Mouse (Mus musculus) limb, embryonic 11.5 days (tissue): ENCODE measurements around the gene 1700016K19Rik. TPM values are rescaled to one million over a fixed set of nuclear protein-coding genes. Genes with fewer than 3 reads are reported as not detected.

Source experiments
- ATAC-seq: fragments of 200-750 bp; cut with Nextera tagmentation; 2 replicates; pipeline ENCODE4 v1.8.0; 2017; ENCODE audit warnings: low read depth; ENCODE audit not compliant: insufficient number of reproducible peaks, low FRiP score, low TSS enrichment
- DNase-seq: peaks from one replicate; pipeline ENCODE4 v3.0.0-alpha.2; 2015; ENCODE audit warnings: low spot score
- H3K27ac ChIP-seq: fragments of 300-500 bp; sonication (generic); replicated peaks from 2 replicates; pipeline ENCODE4 v1.5.1; 2014; ENCODE audit warnings: low read depth, mild to moderate bottlenecking, low read length
- H3K27me3 ChIP-seq: fragments of 300-500 bp; sonication (generic); 2 replicates; pipeline ENCODE4 v1.6.1; 2014; ENCODE audit warnings: mild to moderate bottlenecking, low read length, mixed read lengths; ENCODE audit not compliant: control insufficient read depth, insufficient read depth
- H3K36me3 ChIP-seq: fragments of 300-500 bp; sonication (generic); 2 replicates; pipeline ENCODE4 v1.6.1; 2014; ENCODE audit warnings: mild to moderate bottlenecking, low read length, moderate library complexity, mixed read lengths; ENCODE audit not compliant: control insufficient read depth, insufficient read depth
- H3K4me1 ChIP-seq: fragments of 300-500 bp; sonication (generic); 2 replicates; pipeline ENCODE4 v1.6.1; 2014; ENCODE audit warnings: low read length, mixed read lengths; ENCODE audit not compliant: control insufficient read depth, insufficient read depth
- H3K4me2 ChIP-seq: fragments of 300-500 bp; sonication (generic); 2 replicates; pipeline ENCODE4 v1.6.1; 2014; ENCODE audit warnings: low read depth, mild to moderate bottlenecking, moderate library complexity; ENCODE audit not compliant: severe bottlenecking
- H3K4me3 ChIP-seq: fragments of 300-500 bp; sonication (generic); 2 replicates; pipeline ENCODE4 v1.5.1; 2014; ENCODE audit warnings: low read depth, low read length
- H3K9ac ChIP-seq: fragments of 300-500 bp; sonication (generic); 2 replicates; pipeline ENCODE4 v1.6.1; 2014; ENCODE audit warnings: mild to moderate bottlenecking, low read length
- H3K9me3 ChIP-seq: fragments of 300-500 bp; sonication (generic); 2 replicates; pipeline ENCODE4 v1.6.1; 2016; ENCODE audit warnings: low read length; ENCODE audit not compliant: control insufficient read depth
- WGBS: fragments of 180-500 bp; shearing (Covaris S2); extraction: QIAGEN DNeasy Blood & Tissue Kit; methylation state at CpG from one replicate; pipeline ENCODE4 v1.1.7; 2014; 5-methylcytosine and 5-hydroxymethylcytosine counted together
- polyA plus RNA-seq: library from polyadenylated mRNA; unstranded; fragments of >200 nt; fragmentation: Nextera tagmentation; extraction: Ambion mirVana; gene quantifications from 2 replicates; pipeline ENCODE4 v1.2.1, GENCODE M21; 2014

Gene 1700016K19Rik
- polyA plus RNA-seq, 1 experiment from 2014 or later: 0.16 TPM

DNA sequence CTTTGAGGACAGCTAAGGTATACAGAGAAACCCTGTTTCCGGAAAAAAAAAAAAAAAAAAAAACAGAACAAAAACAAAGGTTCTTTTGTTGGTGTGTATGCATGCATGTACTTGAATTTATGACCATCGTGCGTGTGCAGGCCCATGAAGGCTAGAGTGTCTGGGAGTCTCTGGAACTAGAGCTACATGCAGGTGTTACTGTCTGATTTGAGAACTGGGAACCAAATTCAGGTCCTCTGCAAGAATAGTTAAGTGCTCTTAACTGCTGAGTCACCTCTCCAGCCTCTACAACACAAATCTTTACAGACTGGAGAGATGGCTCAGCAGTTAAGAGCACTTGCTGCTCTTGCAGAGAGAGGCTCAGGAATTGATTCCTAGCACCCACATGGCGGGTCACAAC, 16.1 kb downstream of the 1700016K19Rik start:
- Histone ChIP-seq H3K27me3 (no peaks in the 10 kb centered on the region), H3K36me3 (no peaks in the 10 kb centered on the region), H3K4me2 (no peak overlapping the region), H3K4me3 (no peak overlapping the region), H3K4me1 (no peaks in the 10 kb centered on the region), H3K27ac (no peak overlapping the region), H3K9ac (no peak overlapping the region), H3K9me3 (no peaks in the 10 kb centered on the region)
- ATAC-seq (no peak), DNase-seq (no peak)
- 80% methylated on average over 4 of the region's 4 CpGs for WGBS

- H3K4me3 ChIP-seq: no peak overlapping the region
Observed at GRCm38 (mm10) chr11:76019879-76020278, 20.2 kb downstream of the 1700016K19Rik start.

GRCm38 (mm10) chr11:76020916-76021315, 21.2 kb downstream of the 1700016K19Rik start:
- H3K27ac ChIP-seq: no peak overlapping the region
- no peak overlapping the region for H3K4me3 ChIP-seq
- no peak overlapping the region for H3K4me2 ChIP-seq
- H3K4me1 ChIP-seq: peaks cover 4% of the 10 kb centered on the region; the same call in 1 of the 2 replicates
- no peaks in the 10 kb centered on the region for H3K27me3 ChIP-seq
- no peaks in the 10 kb centered on the region for H3K9me3 ChIP-seq
- 76% methylated on average over 9 of the region's 9 CpGs for WGBS
- H3K9ac ChIP-seq: no peak overlapping the region
- no peaks in the 10 kb centered on the region for H3K36me3 ChIP-seq
- ATAC-seq (no peak), DNase-seq (no peak)

More at GRCm38 (mm10) chr11:76019879-76020278, 20.2 kb downstream of the 1700016K19Rik start:
- H3K27me3 ChIP-seq: no peaks in the 10 kb centered on the region
- WGBS: 82% methylated on average over 4 of the region's 4 CpGs
- no peak overlapping the region for H3K9ac ChIP-seq
- H3K4me1 ChIP-seq: no peaks in the 10 kb centered on the region
- H3K4me2 ChIP-seq: no peak overlapping the region
- no peaks in the 10 kb centered on the region for H3K36me3 ChIP-seq
- H3K9me3 ChIP-seq: no peaks in the 10 kb centered on the region
- ATAC-seq (no peak), DNase-seq (no peak)
- H3K27ac ChIP-seq: no peak overlapping the region

- H3K9me3 ChIP-seq: no peaks in the 10 kb centered on the region
- no peaks in the 10 kb centered on the region for H3K36me3 ChIP-seq
- ATAC-seq (no peak), DNase-seq (no peak)
- no peak overlapping the region for H3K4me3 ChIP-seq
- no peak overlapping the region for H3K27ac ChIP-seq
- peak overlapping the region; percentile 91 for H3K4me2 ChIP-seq
- 74% methylated on average over 7 of the region's 7 CpGs for WGBS
- H3K27me3 ChIP-seq: no peaks in the 10 kb centered on the region
- peaks cover 16% of the 10 kb centered on the region; the same call in 1 of the 2 replicates for H3K4me1 ChIP-seq
- no peak overlapping the region for H3K9ac ChIP-seq
Observed at GRCm38 (mm10) chr11:76025080-76025583, 25.4 kb downstream of the 1700016K19Rik start.

DNA sequence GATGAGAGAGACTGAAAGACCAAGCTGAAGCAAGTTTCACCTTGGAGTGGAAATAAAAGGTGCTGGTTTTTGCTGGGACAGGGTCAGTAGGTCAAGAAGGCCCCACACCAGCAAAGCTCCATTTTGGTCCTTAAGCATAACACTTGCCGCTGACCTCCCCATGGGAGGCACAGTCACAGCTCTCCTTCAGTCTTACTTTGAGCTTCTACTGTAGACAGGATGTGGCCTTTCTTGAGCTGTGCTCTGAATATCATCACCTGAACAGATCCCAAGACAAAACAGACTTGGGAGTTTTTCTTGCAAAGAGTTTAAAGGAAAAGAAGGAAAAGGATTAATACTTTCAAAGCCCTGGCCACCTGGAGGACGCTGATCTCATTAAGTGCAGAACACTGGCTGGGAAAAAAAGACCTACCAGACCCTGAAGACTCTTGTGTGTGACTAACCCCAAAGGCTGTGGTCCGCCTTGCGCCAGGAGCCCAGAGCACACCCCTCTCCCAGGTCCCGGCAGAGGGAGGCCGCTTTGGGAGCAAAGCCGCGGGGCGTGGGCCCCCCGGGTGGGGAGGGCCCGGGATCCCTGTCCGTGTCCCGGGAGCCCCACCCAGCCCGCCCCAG, 26.9 kb downstream of the 1700016K19Rik start:
- Histone ChIP-seq H3K36me3 (no peaks in the 10 kb centered on the region), H3K4me2 (peak overlapping the region; percentile 91), H3K27ac (peak overlapping the region; percentile 48; the same call in 1 of the 2 replicates), H3K27me3 (no peaks in the 10 kb centered on the region), H3K4me3 (peak overlapping the region; percentile 63), H3K9ac (peak overlapping the region; percentile 65), H3K9me3 (no peaks in the 10 kb centered on the region), H3K4me1 (peaks cover 16% of the 10 kb centered on the region; the same call in 1 of the 2 replicates)
- peak; percentile 20; the same call in 1 of the 2 replicates for ATAC-seq
- 6% methylated on average over 13 of the region's 14 CpGs for WGBS
- DNase-seq: no peak

- H3K27ac ChIP-seq: peak within 1 kb of the TSS; percentile 48
- under 1% methylated on average over 70 of the region's 112 CpGs for whole genome bisulfite sequencing
- H3K4me2 ChIP-seq: peak within 1 kb of the TSS; percentile 91
- H3K4me1 ChIP-seq: peaks cover 16% of the 10 kb centered on the region; the same call in 1 of the 2 replicates
- H3K27me3 ChIP-seq: no peaks in the 10 kb centered on the region
- no peaks in the 10 kb centered on the region for H3K36me3 ChIP-seq
- H3K4me3 ChIP-seq: peak within 1 kb of the TSS; percentile 63
- DNase-seq: peak; percentile 93
- H3K9ac ChIP-seq: peak within 1 kb of the TSS; percentile 65
- ATAC-seq: peak; percentile 88
- H3K9me3 ChIP-seq: no peaks in the 10 kb centered on the region
Observed at GRCm38 (mm10) chr11:76027139-76028071, 27.7 kb downstream of the 1700016K19Rik start, which contains the start of gene Rflnb. TSS of gene Rflnb (minus strand) at chr11:76027782.

DNA sequence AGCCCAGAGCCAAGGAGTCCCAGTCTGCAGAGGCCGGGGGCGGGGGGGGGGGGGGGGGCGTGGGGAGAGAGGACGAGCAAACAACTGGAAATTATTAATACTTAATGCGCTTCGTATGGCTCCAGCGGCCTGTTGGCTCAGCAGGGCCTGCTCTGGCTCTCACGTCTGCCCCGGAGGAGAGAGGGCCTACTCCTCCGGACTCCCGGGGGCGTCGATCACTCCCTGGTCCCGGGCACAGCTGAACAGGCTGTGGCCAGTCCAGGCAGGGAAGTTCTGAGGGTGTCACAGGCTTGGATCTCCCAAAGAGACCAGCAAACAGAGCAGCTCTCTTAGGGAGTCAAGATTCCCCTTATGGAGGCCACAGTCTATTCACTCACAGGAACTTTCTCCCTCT, 28.4 kb downstream of the 1700016K19Rik start:
- peak overlapping the region; percentile 65 for H3K9ac ChIP-seq
- WGBS: 0% methylated on average over 11 of the region's 14 CpGs
- H3K4me2 ChIP-seq: peak overlapping the region; percentile 91
- DNase-seq (peak; percentile 75), ATAC-seq (peak; percentile 48; the same call in 1 of the 2 replicates)
- no peaks in the 10 kb centered on the region for H3K9me3 ChIP-seq
- peaks cover 16% of the 10 kb centered on the region; the same call in 1 of the 2 replicates for H3K4me1 ChIP-seq
- H3K4me3 ChIP-seq: peak overlapping the region; percentile 63
- H3K27ac ChIP-seq: peak overlapping the region; percentile 48
- H3K27me3 ChIP-seq: no peaks in the 10 kb centered on the region
- no peaks in the 10 kb centered on the region for H3K36me3 ChIP-seq

GRCm38 (mm10) chr11:76033359-76033758, 33.6 kb downstream of the 1700016K19Rik start:
- DNase-seq (no peak), ATAC-seq (no peak)
- Histone ChIP-seq H3K27ac (no peak overlapping the region), H3K36me3 (no peaks in the 10 kb centered on the region), H3K27me3 (no peaks in the 10 kb centered on the region), H3K9me3 (no peaks in the 10 kb centered on the region), H3K4me1 (no peaks in the 10 kb centered on the region), H3K4me3 (no peak overlapping the region), H3K9ac (no peak overlapping the region), H3K4me2 (no peak overlapping the region)
- WGBS: 83% methylated on average over 6 of the region's 6 CpGs
